Mouse (Mus musculus): ENCODE measurements around the gene Mtnr1a. TPM values are rescaled to one million over a fixed set of nuclear protein-coding genes. Genes with fewer than 3 reads are reported as not detected.

Gene Mtnr1a
- total and polyA plus RNA-seq, 3 experiments: not detected

GRCm38 (mm10) chr8:45021911-45022665 lies 46.8 kb upstream of the Mtnr1a start:
- H3K36me3 ChIP-seq (replicated peaks in 1 of 2; ENCODE audit: control insufficient read depth in 1 of 2, insufficient read depth in 1 of 2, low read length in 1 of 2): no peaks in the 10 kb centered on the region
- no peak overlapping the region for H3K4me2 ChIP-seq (ENCODE audit: insufficient read depth, low read depth, poor library complexity, severe bottlenecking)
- dilution Hi-C loops (cut with MboI; ENCODE audit: extremely low pct_ligation_motif_present, extremely low pct_unique_long_range_greater_than_20kb, low sequenced_read_pairs) (no loop called here), in situ Hi-C loops (cut with MboI; ENCODE audit: low pct_ligation_motif_present, low pct_unique_long_range_greater_than_20kb, low sequenced_read_pairs) (no loop called here)
- H3K9me3 ChIP-seq (replicated peaks; ENCODE audit: low read length): peaks cover 83% of the 10 kb centered on the region
- TF ChIP-seq MXI1 (IDR thresholded peaks at IDR 0.05; ENCODE audit: low read depth, low read length): no peak
- TF ChIP-seq BHLHE40 (IDR thresholded peaks at IDR 0.05; ENCODE audit: low read depth, low read length): no peak
- no peak for TF ChIP-seq CHD1 (IDR thresholded peaks at IDR 0.05; ENCODE audit: low read depth, low read length)
- TF ChIP-seq USF2 (conservative IDR thresholded peaks at IDR 0.05; ENCODE audit: low read depth, low read length): no peak
- TF ChIP-seq ZKSCAN1 (IDR thresholded peaks at IDR 0.05; ENCODE audit: borderline replicate concordance, low read depth, low read length): no peak
- no peak for TF ChIP-seq MAZ (IDR thresholded peaks at IDR 0.05; ENCODE audit: low read depth, low read length)
- TF ChIP-seq ZNF384 (IDR thresholded peaks at IDR 0.05; ENCODE audit: low read depth, low read length): no peak
- no peak for TF ChIP-seq E2F4 (IDR thresholded peaks at IDR 0.05; ENCODE audit: insufficient replicate concordance, low read depth, low read length)
- TF ChIP-seq RAD21 (IDR thresholded peaks at IDR 0.05; ENCODE audit: low read depth, low read length): no peak
- no peak for TF ChIP-seq NRF1 (IDR thresholded peaks at IDR 0.05; ENCODE audit: low read depth, low read length)
- TF ChIP-seq ELF1 (IDR thresholded peaks at IDR 0.05; ENCODE audit: low read depth, low read length): no peak
- no peak for TF ChIP-seq NELFE (IDR thresholded peaks at IDR 0.05; ENCODE audit: low read depth, low read length)
- TF ChIP-seq MYC (IDR thresholded peaks at IDR 0.05; ENCODE audit: low read depth, low read length): no peak
- TF ChIP-seq USF1 (IDR thresholded peaks at IDR 0.05; ENCODE audit: low read depth, low read length): no peak
- no peak for TF ChIP-seq PAX5 (IDR thresholded peaks at IDR 0.05; ENCODE audit: low read length)
- no peak for TF ChIP-seq ETS1 (conservative IDR thresholded peaks at IDR 0.05; ENCODE audit: low read depth, low read length)
- no peak for TF ChIP-seq EP300 (IDR thresholded peaks at IDR 0.05; ENCODE audit: low read length)
- TF ChIP-seq CHD2 (IDR thresholded peaks at IDR 0.05; ENCODE audit: low read length): no peak
- TF ChIP-seq MAX (IDR thresholded peaks at IDR 0.05; ENCODE audit: low read length): no peak
- H3K27ac ChIP-seq (ENCODE audit: insufficient read depth, low read depth): no peak overlapping the region
- no peaks in the 10 kb centered on the region for H3K79me2 ChIP-seq (replicated peaks; ENCODE audit: control insufficient read depth, extremely low read depth, insufficient read depth, poor library complexity, severe bottlenecking)
- no peaks in the 10 kb centered on the region for H3K4me1 ChIP-seq (ENCODE audit: control insufficient read depth in 1 of 2, insufficient read depth in 2 of 2)
- no peak overlapping the region for H3K9ac ChIP-seq (ENCODE audit: insufficient read depth, low read depth)
- DNase-seq (ENCODE audit: extremely low read depth): no peak
- no peaks in the 10 kb centered on the region for H3K27me3 ChIP-seq (replicated peaks)
- no peak overlapping the region for H3K4me3 ChIP-seq (replicated peaks in 1 of 3; ENCODE audit: low read depth in 2 of 3, low read length in 2 of 3, poor library complexity in 1 of 3)

DNA sequence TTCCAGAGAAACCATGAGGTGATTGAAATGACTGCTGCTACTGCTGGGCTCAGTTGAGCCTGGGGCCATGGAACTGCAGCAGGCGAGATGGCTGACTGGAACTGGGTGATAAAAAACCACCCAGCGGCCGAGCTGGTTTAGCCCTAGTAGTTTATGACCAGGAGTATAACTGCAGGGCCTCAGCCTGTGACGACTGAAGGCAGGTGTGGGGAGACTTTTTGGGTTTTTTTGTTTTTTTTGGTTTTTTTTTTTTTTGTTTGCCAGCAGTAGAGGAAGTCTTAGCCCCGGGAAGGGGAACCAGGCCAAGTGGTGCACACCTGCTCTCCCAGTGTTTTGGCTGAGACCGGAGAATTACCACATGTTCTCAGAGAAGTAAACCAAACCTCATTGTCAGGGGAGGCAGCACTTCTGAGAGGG lies 40.8 kb upstream of the Mtnr1a start:
- no peaks in the 10 kb centered on the region for H3K79me2 ChIP-seq (replicated peaks; ENCODE audit: control insufficient read depth, extremely low read depth, insufficient read depth, poor library complexity, severe bottlenecking)
- in situ Hi-C loops (cut with MboI; ENCODE audit: low pct_ligation_motif_present, low pct_unique_long_range_greater_than_20kb, low sequenced_read_pairs): no loop called here
- no peak overlapping the region for H3K27ac ChIP-seq (ENCODE audit: insufficient read depth, low read depth)
- H3K4me3 ChIP-seq (replicated peaks in 1 of 3; ENCODE audit: low read depth in 2 of 3, low read length in 2 of 3, poor library complexity in 1 of 3): no peak overlapping the region
- dilution Hi-C loops (cut with MboI; ENCODE audit: extremely low pct_ligation_motif_present, extremely low pct_unique_long_range_greater_than_20kb, low sequenced_read_pairs): no loop called here
- no peak for TF ChIP-seq ZC3H11A (IDR thresholded peaks at IDR 0.05; ENCODE audit: low read depth, low read length)
- TF ChIP-seq JUND (conservative IDR thresholded peaks at IDR 0.05; ENCODE audit: low read depth, low read length): no peak
- TF ChIP-seq IRF4 (IDR thresholded peaks at IDR 0.05; ENCODE audit: low read depth, low read length): no peak
- TF ChIP-seq TCF12 (IDR thresholded peaks at IDR 0.05; ENCODE audit: low read depth, low read length): no peak
- H3K9ac ChIP-seq (ENCODE audit: insufficient read depth, low read depth): no peak overlapping the region
- no peaks in the 10 kb centered on the region for H3K4me1 ChIP-seq (ENCODE audit: control insufficient read depth in 1 of 2, insufficient read depth in 2 of 2)
- peaks cover 81% of the 10 kb centered on the region for H3K9me3 ChIP-seq (replicated peaks; ENCODE audit: low read length)
- no peak for DNase-seq (ENCODE audit: extremely low read depth)
- H3K36me3 ChIP-seq (replicated peaks in 1 of 2; ENCODE audit: control insufficient read depth in 1 of 2, insufficient read depth in 1 of 2, low read length in 1 of 2): no peaks in the 10 kb centered on the region
- no peak overlapping the region for H3K4me2 ChIP-seq (ENCODE audit: insufficient read depth, low read depth, poor library complexity, severe bottlenecking)
- no peaks in the 10 kb centered on the region for H3K27me3 ChIP-seq (replicated peaks)
